Mouse (Mus musculus) liver, embryonic 11.5 days (tissue): Measurements from ENCODE around the gene Agbl4. TPM values are rescaled to one million over a fixed set of nuclear protein-coding genes. Genes with fewer than 3 reads are reported as not detected.

Experiments used
- ATAC-seq: fragments of 200-750 bp; cut with Nextera tagmentation; replicated peaks from 2 replicates; pipeline ENCODE4 v1.8.0; 2017; ENCODE audit warnings: moderate number of reproducible peaks, mild to moderate bottlenecking, moderate TSS enrichment, moderate library complexity; ENCODE audit not compliant: low FRiP score
- DNase-seq: peaks from one replicate; pipeline ENCODE4 v3.0.0-alpha.2; 2017; ENCODE audit warnings: low spot score
- H3K27ac ChIP-seq: fragments of 300-500 bp; sonication (generic); 2 replicates; pipeline ENCODE4 v1.5.1; 2014; ENCODE audit warnings: mild to moderate bottlenecking, low read depth, low read length, control low read depth
- H3K27me3 ChIP-seq: fragments of 300-500 bp; sonication (generic); replicated peaks from 2 replicates; pipeline ENCODE4 v1.6.1; 2014; ENCODE audit warnings: low read length, mixed read lengths; ENCODE audit not compliant: control insufficient read depth, insufficient read depth
- H3K36me3 ChIP-seq: fragments of 300-500 bp; sonication (generic); 2 replicates; pipeline ENCODE4 v1.6.1; 2014; ENCODE audit warnings: mild to moderate bottlenecking, low read length, moderate library complexity, mixed read lengths; ENCODE audit not compliant: control insufficient read depth, insufficient read depth
- H3K4me1 ChIP-seq: fragments of 300-500 bp; sonication (generic); replicated peaks from 2 replicates; pipeline ENCODE4 v1.6.1; 2014; ENCODE audit warnings: low read length, mixed read lengths; ENCODE audit not compliant: control insufficient read depth, insufficient read depth
- H3K4me2 ChIP-seq: fragments of 300-500 bp; sonication (generic); 2 replicates; pipeline ENCODE4 v1.6.1; 2014; ENCODE audit warnings: mild to moderate bottlenecking, control low read depth, moderate library complexity
- H3K4me3 ChIP-seq: fragments of 300-500 bp; sonication (generic); 2 replicates; pipeline ENCODE4 v1.5.1; 2014; ENCODE audit warnings: low read depth, low read length, control low read depth
- H3K9ac ChIP-seq: fragments of 300-500 bp; sonication (generic); 2 replicates; pipeline ENCODE4 v1.6.1; 2014; ENCODE audit warnings: low read depth, low read length, control low read depth
- H3K9me3 ChIP-seq: fragments of 300-500 bp; sonication (generic); 2 replicates; pipeline ENCODE4 v1.6.1; 2016; ENCODE audit warnings: low read length, inconsistent platforms, mixed read lengths; ENCODE audit not compliant: control insufficient read depth
- WGBS: fragments of 180-500 bp; shearing (Covaris S2); extraction: QIAGEN DNeasy Blood & Tissue Kit; methylation state at CpG from one replicate; pipeline ENCODE4 v1.1.7; 2014; 5-methylcytosine and 5-hydroxymethylcytosine counted together
- polyA plus RNA-seq: library from polyadenylated mRNA; unstranded; fragments of >200 nt; fragmentation: Nextera tagmentation; extraction: Ambion mirVana; gene quantifications from 2 replicates; pipeline ENCODE4 v1.2.1, GENCODE M21; 2014

Gene Agbl4
- polyA plus RNA-seq, 1 experiment from 2014 or later, result not detected

DNA sequence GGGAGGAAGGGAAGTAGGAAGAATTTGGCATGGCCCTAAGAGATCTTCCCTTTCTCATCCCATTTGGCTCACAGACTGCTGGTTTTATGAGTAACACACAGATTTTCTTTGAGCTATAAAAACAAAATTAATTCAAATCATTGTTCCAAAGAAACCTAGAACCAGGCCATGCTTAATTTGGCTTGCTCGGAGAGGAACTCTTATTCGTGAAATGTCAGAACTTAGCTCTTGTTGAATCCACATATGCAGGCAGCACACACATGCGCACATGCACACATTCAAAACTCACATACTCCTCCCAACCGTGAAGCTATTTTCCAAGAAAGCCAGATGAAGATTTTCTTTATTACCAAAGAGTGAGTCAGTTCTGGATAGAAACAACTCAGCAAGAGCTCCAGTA lies 621.9 kb downstream of the Agbl4 start:
- no peak overlapping the region for H3K4me3 ChIP-seq
- ATAC-seq, result no peak

DNA sequence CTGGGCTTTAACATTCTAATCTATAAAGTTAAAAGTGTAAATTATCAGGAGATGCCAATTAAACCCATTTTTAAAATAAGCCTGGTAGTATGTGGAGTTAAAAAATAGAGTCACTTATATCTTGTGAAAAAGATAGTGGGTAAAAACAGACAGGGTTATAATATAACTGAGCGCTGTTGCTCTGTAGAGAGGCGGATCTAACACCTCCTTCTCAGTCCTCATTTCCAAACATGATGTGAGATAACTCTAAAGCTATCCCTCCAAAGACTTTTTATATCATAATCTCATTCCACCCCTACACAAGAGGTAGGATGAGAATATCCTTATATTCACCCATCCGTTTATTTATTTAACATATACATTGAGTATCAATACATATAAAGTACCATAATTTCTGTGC lies 669.9 kb downstream of the Agbl4 start:
- Histone ChIP-seq H3K9ac (no peak overlapping the region), H3K27ac (no peak overlapping the region), H3K9me3 (no peaks in the 10 kb centered on the region), H3K4me3 (no peak overlapping the region), H3K4me2 (no peak overlapping the region), H3K27me3 (no peaks in the 10 kb centered on the region), H3K4me1 (no peaks in the 10 kb centered on the region), H3K36me3 (no peaks in the 10 kb centered on the region)
- ATAC-seq, result no peak
- DNase-seq, result no peak
- WGBS, result 79% methylated on average over 3 of the region's 3 CpGs

More for the DNA sequence above, 621.9 kb downstream of the Agbl4 start:
- Histone ChIP-seq H3K4me2 (no peak overlapping the region), H3K9ac (no peak overlapping the region), H3K4me1 (no peaks in the 10 kb centered on the region), H3K36me3 (no peaks in the 10 kb centered on the region), H3K9me3 (no peaks in the 10 kb centered on the region), H3K27ac (no peak overlapping the region), H3K27me3 (no peaks in the 10 kb centered on the region)
- 87% methylated on average over 4 of the region's 4 CpGs for WGBS
- DNase-seq, result no peak

DNA sequence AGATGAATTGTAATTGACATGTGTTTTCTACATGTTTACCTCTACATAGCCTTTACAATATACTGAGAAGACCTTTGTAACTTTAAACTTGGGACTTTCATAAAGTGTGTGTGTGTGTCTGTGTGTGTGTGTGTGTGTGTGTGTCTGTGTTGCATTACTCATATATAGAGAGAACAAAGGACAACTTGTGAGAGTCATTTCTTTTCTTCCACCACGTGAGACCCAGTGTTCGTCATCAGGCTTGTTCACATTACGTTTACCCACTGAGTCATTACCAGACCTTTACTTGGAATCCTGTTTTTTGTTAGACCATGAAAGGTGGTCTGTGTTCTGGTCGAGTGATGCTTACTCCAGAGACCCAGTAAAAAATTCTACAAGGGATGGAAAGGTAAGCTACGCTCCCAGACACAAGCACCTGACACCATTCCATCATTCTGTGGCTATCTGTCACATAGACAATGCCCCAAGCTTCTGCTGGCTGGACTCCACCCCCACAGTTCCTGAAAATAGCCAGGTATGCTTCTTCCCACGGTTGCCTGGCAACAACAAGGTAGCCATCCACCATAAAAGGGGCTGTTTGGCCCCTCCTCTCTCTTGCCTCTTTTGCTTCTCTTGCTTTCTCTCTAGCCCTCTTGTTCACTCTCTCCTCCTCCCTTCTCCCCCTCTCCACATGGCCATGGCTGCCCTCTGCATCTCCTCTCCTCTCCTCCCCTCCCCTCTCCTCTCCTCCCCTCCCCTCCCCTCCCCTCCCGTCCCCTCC lies 676.5 kb downstream of the Agbl4 start:
- no peak overlapping the region for H3K27ac ChIP-seq
- ATAC-seq, result no peak
- H3K4me2 ChIP-seq, result no peak overlapping the region
- H3K4me1 ChIP-seq, result no peaks in the 10 kb centered on the region
- no peaks in the 10 kb centered on the region for H3K27me3 ChIP-seq
- H3K9me3 ChIP-seq, result no peaks in the 10 kb centered on the region
- 63% methylated on average over 7 of the region's 7 CpGs for WGBS
- no peaks in the 10 kb centered on the region for H3K36me3 ChIP-seq
- no peak for DNase-seq
- H3K4me3 ChIP-seq, result no peak overlapping the region
- no peak overlapping the region for H3K9ac ChIP-seq

DNA sequence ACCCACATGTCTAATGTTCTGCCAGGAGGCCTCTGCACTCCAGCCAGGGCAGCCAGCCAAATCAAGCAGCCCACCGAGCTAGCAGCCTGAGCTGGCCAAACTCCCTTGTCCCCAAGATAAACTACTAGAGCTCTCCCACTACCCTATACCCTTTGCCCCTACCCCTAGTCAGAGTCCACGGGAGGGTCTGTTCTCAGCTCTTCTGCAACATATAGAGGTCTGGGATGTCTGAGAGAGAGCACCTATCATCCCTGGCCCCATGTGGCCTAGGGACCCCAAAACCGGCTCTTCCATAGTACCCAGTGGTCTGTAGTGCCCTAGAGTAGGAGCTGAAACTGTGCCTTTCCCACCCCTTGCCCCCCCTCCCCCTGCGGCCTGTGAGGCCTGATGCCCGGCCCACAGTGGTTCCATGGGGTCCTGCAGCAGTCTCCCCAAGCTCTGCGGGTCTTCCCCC lies 677.3 kb downstream of the Agbl4 start:
- no peaks in the 10 kb centered on the region for H3K4me1 ChIP-seq
- WGBS, result 72% methylated on average over 6 of the region's 6 CpGs
- H3K4me2 ChIP-seq, result no peak overlapping the region
- H3K4me3 ChIP-seq, result no peak overlapping the region
- ATAC-seq (no peak), DNase-seq (no peak)
- no peak overlapping the region for H3K27ac ChIP-seq
- no peaks in the 10 kb centered on the region for H3K9me3 ChIP-seq
- H3K9ac ChIP-seq, result no peak overlapping the region
- H3K27me3 ChIP-seq, result no peaks in the 10 kb centered on the region
- no peaks in the 10 kb centered on the region for H3K36me3 ChIP-seq

DNA sequence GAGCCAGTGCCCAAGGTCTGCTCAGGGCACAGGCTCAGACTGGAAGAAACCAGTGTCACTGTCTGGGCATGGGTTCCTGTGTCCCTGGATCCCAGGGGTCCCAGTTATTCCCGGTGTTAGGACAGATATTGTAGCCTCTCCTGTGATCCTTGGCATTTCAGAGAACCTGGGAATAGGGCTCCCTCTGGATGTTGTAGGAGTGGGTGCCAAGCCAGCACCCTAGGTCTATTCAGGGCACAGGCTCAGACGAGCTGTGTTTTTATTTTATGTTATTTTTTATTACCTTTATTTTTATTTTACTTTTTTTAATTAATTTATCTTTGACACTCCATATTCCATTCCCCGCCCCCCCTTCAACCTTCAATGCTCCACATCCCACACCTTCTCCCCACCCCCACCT lies 680.3 kb downstream of the Agbl4 start:
- no peak for ATAC-seq
- no peak for DNase-seq
- no peak overlapping the region for H3K4me2 ChIP-seq
- no peaks in the 10 kb centered on the region for H3K9me3 ChIP-seq
- no peak overlapping the region for H3K4me3 ChIP-seq
- H3K9ac ChIP-seq, result no peak overlapping the region
- no peak overlapping the region for H3K27ac ChIP-seq
- H3K36me3 ChIP-seq, result no peaks in the 10 kb centered on the region
- H3K27me3 ChIP-seq, result no peaks in the 10 kb centered on the region
- 81% methylated on average over 3 of the region's 3 CpGs for WGBS
- H3K4me1 ChIP-seq, result no peaks in the 10 kb centered on the region

DNA sequence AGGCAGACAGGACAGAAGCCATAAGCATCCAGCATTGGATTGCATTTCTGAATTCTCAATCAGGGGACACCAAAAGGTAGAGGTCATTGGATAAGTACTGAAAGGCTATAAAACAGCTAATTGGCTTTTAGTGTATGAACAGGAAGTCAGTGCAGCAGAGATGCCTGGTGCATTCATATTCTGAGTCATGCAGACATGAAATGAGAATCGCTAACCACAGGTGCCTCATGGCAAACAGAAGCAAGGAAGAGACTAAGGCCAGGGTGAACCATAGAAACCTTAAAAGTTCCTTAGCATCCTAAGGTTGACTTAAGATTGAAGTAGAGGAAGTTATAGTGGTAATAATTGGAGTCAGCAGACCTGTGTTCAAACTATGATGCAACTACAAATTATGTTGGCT lies 687.9 kb downstream of the Agbl4 start:
- ATAC-seq (no peak), DNase-seq (no peak)
- no peak overlapping the region for H3K9ac ChIP-seq
- no peak overlapping the region for H3K27ac ChIP-seq
- H3K27me3 ChIP-seq, result no peaks in the 10 kb centered on the region
- no peak overlapping the region for H3K4me3 ChIP-seq
- H3K4me2 ChIP-seq, result no peak overlapping the region
- H3K4me1 ChIP-seq, result no peaks in the 10 kb centered on the region
- WGBS, result 69% methylated on average over 1 of the region's 1 CpGs
- H3K36me3 ChIP-seq, result no peaks in the 10 kb centered on the region
- H3K9me3 ChIP-seq, result no peaks in the 10 kb centered on the region

DNA sequence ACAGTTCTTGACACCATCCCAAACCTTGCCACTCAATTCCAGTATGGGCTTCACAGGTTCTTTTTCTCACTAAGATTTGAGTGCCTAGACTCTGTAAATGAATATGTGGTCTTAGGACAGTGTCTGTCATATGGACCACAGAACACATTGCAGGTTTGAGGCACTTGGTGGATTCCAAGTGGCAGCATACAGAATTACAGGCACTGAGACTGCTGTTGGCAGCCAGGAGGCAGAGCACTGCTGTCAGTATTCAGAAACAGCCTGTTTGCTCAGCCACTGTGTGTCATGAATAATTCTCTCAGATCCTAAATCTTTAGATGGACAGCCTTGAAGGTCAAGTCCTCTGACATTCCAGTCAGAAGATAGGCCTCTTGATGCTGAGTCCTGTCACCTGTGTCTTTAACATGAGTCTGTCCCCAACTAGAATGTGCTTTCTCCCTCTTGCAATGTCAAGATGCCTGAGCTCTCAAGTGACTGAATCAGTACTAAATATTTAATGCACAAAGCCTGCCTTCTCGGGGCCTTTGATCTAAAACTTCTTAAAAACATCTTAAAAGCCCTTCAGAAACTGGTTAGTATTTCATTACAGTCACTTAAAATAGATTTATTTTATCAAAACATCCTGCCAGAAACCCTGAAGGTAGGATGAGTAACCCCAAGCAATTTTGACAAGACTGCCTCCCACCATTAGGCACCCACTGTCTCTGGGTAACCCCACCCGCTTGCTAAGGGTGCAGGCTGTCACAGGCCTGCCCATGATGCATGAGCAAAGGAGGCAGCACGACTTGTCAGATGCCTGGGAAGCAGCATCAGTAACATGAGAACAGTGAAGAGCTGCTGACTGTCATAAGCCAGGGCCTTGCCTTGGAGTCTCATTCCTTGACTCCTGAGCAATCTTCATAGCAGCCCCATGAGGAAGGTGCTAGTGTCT lies 739.0 kb downstream of the Agbl4 start:
- Histone ChIP-seq H3K4me2 (no peak overlapping the region), H3K9ac (no peak overlapping the region), H3K4me1 (no peaks in the 10 kb centered on the region), H3K4me3 (no peak overlapping the region), H3K27ac (no peak overlapping the region), H3K27me3 (no peaks in the 10 kb centered on the region), H3K9me3 (no peaks in the 10 kb centered on the region), H3K36me3 (no peaks in the 10 kb centered on the region)
- WGBS, result 58% methylated on average over 3 of the region's 3 CpGs
- ATAC-seq (no peak), DNase-seq (no peak)

DNA sequence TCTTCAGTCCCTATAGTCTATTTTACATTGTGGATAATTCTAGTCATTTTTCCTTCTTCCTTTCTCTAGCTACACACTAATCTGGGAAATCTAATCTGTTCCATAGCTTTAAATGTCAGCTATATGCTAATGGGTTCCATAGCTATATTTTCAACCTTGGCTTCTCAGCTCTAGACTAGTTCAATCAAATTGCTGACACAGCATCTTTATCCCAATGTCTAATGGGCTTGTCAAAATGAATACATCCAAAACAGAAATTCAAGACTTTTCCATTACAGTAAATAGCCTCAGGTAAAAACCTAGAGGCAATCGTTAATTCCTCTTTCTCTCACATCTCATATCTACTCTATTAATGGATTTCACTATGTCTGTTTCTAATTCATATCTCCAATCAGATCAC lies 750.3 kb downstream of the Agbl4 start:
- no peak for ATAC-seq
- Histone ChIP-seq H3K27ac (no peak overlapping the region), H3K36me3 (no peaks in the 10 kb centered on the region), H3K9ac (no peak overlapping the region), H3K4me1 (no peaks in the 10 kb centered on the region), H3K27me3 (no peaks in the 10 kb centered on the region), H3K4me2 (no peak overlapping the region), H3K4me3 (no peak overlapping the region), H3K9me3 (no peaks in the 10 kb centered on the region)
- 78% methylated on average over 1 of the region's 1 CpGs for WGBS
- DNase-seq, result no peak
